Mouse (Mus musculus) ES-Bruce4 (cell line): ENCODE results near the gene Spast.

Experiments
- CTCF ChIP-seq: IDR thresholded peaks from one replicate; pipeline ENCODE4 v1.8.1; 2011; ENCODE audit warnings: low read depth, low read length
- EP300 ChIP-seq: IDR thresholded peaks from 2 replicates; pipeline ENCODE4 v1.6.1; 2011; ENCODE audit warnings: low read depth, low read length; ENCODE audit not compliant: insufficient read depth
- POLR2A ChIP-seq: IDR thresholded peaks from one replicate; pipeline ENCODE4 v1.8.1; 2011; ENCODE audit warnings: low read length; ENCODE audit not compliant: insufficient read depth

GRCm38 (mm10) chr17:74397173-74397572 is 58.4 kb downstream of the Spast start:
- TF ChIP-seq CTCF (no peak), POLR2A (no peak), EP300 (no peak)
